Mouse (Mus musculus): ENCODE data around the gene Selenow. TPM values are rescaled to one million over a fixed set of nuclear protein-coding genes. Genes with fewer than 3 reads are reported as not detected.

The Selenow gene
- total RNA-seq, 2 experiments from 2014 or later: 184 to 195 TPM

DNA sequence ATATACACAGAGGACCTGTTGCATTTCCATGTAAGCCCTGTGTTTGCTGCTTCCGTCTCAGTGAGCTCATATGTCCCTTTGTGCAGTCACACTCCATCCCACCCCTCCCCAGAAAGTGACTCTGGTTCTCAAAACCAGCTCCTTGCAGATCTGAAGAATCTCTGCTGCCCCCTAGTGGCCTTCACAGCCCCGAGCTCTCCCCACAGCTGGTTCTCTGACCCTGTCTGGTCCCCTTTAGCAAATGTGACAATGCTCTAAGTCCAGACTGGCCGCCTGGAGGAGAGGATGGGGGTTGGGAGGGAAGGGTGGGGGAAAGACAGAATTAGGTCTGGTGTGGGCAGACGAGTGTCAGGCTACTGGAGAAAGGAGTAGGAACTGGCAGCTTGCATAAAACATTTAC, 10.0 kb downstream of the Selenow start:
- intact Hi-C loops (cut with DNase I): loop anchor here (5.0 kb wide), 1 partner anchor 55 kb away; no protein-coding TSS in a partner anchor
- DNase-seq: peak; percentile 73 to 86

- intact Hi-C loops (cut with DNase I): loop anchor here (5.0 kb wide), 1 partner anchor 53 kb away; no protein-coding TSS in a partner anchor
Measured at GRCm38 (mm10) chr7:15910521-15910920, 11.7 kb downstream of the Selenow start.

GRCm38 (mm10) chr7:15907971-15908590, 14.1 kb downstream of the Selenow start:
- intact Hi-C loops (cut with DNase I): no loop called here

More at GRCm38 (mm10) chr7:15910521-15910920, 11.7 kb downstream of the Selenow start:
- DNase-seq: no peak

DNA sequence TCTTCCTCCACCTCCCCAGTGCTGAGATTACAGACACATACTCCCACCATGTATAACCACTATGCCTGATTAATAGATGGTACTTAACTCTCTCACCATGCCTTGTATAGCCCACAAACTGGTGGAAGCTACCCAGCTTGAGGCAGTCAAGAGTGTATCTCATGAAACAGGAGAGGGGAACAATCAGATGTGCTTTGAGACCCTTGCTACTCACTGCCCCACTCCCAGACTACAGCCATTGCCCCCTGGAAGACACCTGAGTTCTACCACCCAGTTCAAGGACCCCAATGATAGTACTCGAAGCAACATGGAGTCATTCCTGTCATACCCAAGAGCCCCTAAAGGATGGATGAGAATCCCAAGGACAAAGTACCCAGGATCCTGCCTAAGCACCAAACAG, 15.6 kb downstream of the Selenow start:
- intact Hi-C loops (cut with DNase I): no loop called here

More at GRCm38 (mm10) chr7:15907971-15908590, 14.1 kb downstream of the Selenow start:
- DNase-seq: no peak

DNA sequence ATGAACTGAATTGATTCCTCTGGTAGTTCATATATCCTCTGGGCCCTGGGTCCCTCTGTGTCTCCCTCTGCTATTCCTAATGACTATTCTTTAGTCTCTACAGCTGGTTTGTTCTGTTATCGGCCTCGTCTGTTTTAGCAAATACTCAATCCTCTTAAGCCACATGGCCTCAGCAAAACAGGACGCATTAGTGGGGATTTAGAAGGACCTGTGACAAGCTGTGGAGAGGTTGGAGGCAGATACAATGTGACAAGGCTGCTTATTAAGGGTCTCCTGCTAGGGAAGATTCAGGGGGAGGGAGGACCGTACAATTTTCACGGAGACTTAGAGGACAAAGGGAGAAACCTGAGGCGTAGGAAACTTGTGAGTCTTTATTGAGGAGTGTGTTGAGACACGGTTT, 16.3 kb downstream of the Selenow start:
- intact Hi-C loops (cut with DNase I): no loop called here
- DNase-seq: no peak

More for the DNA sequence above, 15.6 kb downstream of the Selenow start:
- DNase-seq: no peak

- intact Hi-C loops (cut with DNase I): no loop called here
- DNase-seq: no peak
Measured at GRCm38 (mm10) chr7:15901366-15902048, 20.7 kb downstream of the Selenow start.

DNA sequence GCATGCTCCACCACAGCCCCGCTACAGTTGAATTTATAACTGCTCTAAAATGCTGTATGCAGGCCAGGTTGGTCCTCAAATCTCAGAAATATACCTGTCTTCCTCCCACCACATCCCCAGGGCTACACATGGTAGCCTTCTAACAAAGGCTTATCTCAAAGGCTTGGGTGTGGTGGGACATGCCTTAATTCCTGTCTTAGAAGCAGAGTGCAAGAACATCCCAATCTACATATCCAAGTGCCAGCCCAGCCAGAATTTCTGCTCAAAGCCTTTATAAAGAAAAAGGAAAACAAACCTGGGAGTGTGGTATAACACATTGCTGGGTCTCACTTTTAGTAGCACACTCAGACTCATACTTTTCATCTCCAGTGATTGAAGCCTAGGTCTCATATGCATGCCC, 28.0 kb downstream of the Selenow start:
- intact Hi-C loops (cut with DNase I): no loop called here
- DNase-seq: no peak

GRCm38 (mm10) chr7:15884127-15884526, 38.1 kb downstream of the Selenow start:
- no peak for DNase-seq
- intact Hi-C loops (cut with DNase I): no loop called here

DNA sequence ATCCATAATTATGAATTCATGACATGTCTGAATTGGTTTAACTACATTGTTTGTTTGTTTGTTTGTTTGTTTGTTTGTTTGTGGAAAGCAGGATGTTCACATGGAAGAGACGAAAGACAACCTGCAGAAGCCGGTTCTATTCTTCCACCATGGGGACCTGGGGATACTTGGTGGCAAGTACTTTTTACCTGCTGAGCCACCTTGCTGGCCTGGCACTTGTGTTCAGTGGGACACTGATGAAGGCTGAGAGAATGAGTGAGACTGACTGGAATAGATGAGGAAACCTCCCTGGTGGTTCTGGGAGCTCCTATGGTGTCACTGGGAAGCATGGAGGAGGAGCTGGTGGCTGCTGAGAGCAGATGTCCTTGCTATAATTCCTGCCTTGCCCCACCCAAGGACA, 39.9 kb downstream of the Selenow start, which contains the start of gene Crxos:
TSS of gene Crxos (plus strand) at position 301 of the 400 bp plus-strand sequence.
- no peak for DNase-seq
- intact Hi-C loops (cut with DNase I): no loop called here

GRCm38 (mm10) chr7:15881831-15882230, 40.4 kb downstream of the Selenow start:
- no peak for DNase-seq
- intact Hi-C loops (cut with DNase I): no loop called here

GRCm38 (mm10) chr7:15881388-15881787, 40.8 kb downstream of the Selenow start:
- intact Hi-C loops (cut with DNase I): no loop called here
- DNase-seq: no peak

- DNase-seq: no peak
- intact Hi-C loops (cut with DNase I): no loop called here
Measured at GRCm38 (mm10) chr7:15879756-15880155, 42.4 kb downstream of the Selenow start, which contains the start of gene Crx. Gene Crx, minus strand, starts transcription at chr7:15879968.

Other genes starting within 250 kb of the Selenow start
- not detected for gene Obox5, start 172.3 kb downstream of the Selenow start, total RNA-seq (2021)
- gene Obox6, start 82.7 kb downstream of the Selenow start, total RNA-seq (2021): not detected
- not detected for gene Crx, start 42.4 kb downstream of the Selenow start, total RNA-seq (2021)
- gene Crxos, start 39.8 kb downstream of the Selenow start, total RNA-seq (2021): not detected
- 100 to 1,000 TPM; 152 to 153 TPM for gene Nop53, start 23.7 kb upstream of the Selenow start, total RNA-seq (2021)
- 100 to 1,000 TPM; 224 to 236 TPM for gene Ehd2, start 45.2 kb upstream of the Selenow start, total RNA-seq (2021)
- 1 to 10 TPM; 9.3 to 9.6 TPM for gene Bicra, start 125.5 kb upstream of the Selenow start, total RNA-seq (2021)
- gene Zfp541, start 139.4 kb upstream of the Selenow start, total RNA-seq (2021): not detected
- 100 to 1,000 TPM in 1 of 2 experiments, 10 to 100 TPM in 1; 93.2 to 100 TPM for gene Napa, start 176.1 kb upstream of the Selenow start, total RNA-seq (2021)
- gene Kptn, start 197.5 kb upstream of the Selenow start, total RNA-seq (2021): 10 to 100 TPM; 24.1 to 27.7 TPM
- 1 to 10 TPM; 1.3 to 1.4 TPM for gene Slc8a2, start 207.4 kb upstream of the Selenow start, total RNA-seq (2021)

Data from heart, postnatal 10 days (tissue).